Mouse (Mus musculus): Measurements from ENCODE around the gene Arhgef10l.
A peak's percentile ranks its signal among the peaks of the same experiment; 100 is the strongest.

The Arhgef10l gene

DNA sequence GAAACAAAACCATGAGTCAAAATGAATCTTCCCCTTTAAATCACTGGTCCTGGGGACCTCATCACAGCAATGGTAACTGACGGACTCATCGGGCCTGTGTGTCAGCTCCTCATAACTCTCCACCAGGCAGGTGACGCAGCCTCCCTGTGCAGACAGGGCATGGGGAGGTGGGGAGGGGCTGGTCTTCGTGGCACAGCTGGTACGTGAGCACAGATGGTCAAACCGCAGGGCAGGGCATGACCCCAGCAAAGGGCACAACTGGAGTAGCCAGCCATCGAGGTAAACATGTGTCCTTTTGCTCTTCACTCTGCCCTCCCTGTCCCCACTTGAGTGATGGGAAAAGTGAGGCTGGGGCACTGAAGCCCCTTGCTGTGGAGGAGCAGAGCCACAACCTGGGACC lies 59.0 kb downstream of the Arhgef10l start:
- DNase-seq (ENCODE audit: low spot score in 2 of 2): no peak

DNA sequence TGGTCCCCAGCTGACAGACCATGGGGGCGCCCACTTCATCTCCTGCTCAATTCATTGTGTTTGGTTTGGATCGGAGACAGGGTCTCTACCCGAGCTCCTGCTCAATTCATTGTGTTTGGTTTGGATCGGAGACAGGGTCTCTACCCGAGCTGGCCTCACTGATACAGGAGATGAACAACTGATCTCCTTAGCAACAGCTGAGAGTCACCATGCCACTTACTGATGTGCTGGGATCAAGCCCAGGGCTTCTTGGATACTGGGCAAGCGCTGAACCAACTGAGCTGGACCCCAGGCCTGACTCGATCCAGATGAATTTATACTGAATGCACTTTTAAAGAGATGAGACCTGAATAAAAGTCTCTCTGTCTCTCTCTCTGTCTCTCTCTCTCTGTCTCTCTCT lies 59.6 kb downstream of the Arhgef10l start:
- no peak for DNase-seq (ENCODE audit: low spot score in 2 of 2)

DNA sequence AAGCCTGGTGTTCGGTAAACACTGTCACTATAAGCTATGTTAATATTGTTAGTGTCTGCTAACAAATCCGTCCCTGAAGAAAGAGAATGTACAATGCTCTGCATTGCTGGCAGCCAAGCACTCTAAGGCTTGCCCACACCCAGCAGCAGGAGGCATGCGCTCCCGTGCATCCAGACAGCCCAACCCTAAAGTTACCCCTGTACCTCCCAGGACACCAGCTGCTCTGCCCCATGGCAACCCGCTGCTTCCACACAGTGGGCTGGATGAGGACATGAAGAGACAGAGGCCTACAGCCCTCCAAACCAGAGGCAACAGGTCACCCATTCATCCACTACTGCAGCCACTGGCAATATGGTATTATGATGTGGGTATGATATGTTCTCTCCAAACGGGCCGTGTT lies 60.0 kb downstream of the Arhgef10l start:
- DNase-seq (ENCODE audit: low spot score in 2 of 2): no peak

DNA sequence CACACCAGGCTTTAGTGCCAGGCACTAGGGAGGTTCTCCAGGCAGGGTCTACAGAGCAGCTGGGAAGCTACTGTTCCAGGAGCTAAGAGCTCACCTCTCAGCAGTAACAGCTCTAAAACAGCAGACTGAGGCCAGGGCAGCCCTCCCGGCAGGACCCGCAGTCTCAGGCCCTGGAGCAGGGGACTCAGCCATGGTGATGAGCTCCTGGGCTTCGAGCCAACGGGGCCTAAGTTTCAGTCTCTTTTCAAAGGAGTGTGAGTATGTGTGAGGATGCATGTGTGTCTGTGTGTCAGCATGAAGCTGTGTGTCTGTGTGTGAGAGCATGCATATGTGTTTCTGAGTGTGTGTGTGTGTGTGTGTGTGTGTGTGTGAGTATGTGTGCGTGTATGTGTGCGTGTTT lies 60.6 kb downstream of the Arhgef10l start:
- DNase-seq (ENCODE audit: low spot score in 2 of 2): no peak

DNA sequence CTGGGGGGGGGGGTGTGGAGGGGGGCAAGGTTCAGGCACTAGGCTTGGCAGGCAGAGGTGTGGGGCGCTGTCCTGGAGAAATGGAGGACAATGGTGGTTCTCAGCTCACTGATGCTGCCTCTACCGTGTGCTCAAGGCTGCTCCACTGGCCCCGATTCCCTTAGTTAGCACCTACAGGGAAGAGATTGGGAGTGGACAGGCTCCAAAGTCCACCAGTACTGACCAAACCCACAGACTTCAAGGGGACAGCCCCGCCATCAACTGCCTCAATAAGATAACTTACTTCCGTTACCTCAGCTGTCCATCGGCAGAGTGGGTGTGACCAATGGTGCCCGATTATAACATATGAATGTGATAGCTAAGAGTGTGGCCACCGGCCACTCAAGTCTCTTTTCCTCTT lies 61.3 kb downstream of the Arhgef10l start:
- DNase-seq (ENCODE audit: low spot score in 2 of 2): no peak

DNA sequence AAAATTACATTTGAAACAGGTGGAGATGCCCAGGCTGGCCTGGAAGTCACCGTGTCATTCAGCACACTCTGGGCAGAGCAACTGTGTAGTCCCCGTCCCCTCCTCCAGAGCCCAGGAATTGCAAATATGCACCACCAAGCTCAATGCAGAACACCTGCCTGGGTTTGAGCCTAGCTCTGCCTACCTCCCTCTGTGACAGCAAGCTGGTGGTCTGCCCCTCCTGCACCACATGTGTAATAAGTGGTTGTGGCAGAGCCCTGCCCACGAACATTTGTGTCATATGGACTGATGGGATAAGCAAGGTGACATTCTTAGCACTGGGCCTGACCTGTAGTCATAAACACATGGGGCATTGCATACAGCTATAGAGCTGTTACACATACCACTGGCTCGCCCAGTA lies 63.8 kb downstream of the Arhgef10l start:
- no peak for DNase-seq (ENCODE audit: low spot score in 2 of 2)

DNA sequence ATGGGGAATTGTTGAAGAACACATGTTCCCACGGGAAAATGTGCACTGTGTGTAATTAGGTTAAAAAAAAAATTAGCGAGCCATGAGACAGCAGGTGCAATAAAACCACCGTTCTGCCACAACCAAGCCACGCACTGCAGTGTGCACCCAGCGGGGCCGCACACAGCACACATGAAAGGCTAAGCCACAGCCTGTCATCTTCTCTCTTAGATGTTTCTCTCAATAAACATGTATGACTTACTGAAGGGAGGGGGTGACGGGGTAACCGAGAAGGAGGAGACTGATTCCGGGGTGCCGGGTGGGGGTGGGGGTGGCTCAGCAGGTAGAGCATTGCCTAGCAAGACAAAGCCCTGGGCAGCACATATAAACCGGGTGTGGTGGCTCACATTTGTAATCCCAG lies 64.7 kb downstream of the Arhgef10l start:
- DNase-seq (ENCODE audit: low spot score in 2 of 2): no peak

DNA sequence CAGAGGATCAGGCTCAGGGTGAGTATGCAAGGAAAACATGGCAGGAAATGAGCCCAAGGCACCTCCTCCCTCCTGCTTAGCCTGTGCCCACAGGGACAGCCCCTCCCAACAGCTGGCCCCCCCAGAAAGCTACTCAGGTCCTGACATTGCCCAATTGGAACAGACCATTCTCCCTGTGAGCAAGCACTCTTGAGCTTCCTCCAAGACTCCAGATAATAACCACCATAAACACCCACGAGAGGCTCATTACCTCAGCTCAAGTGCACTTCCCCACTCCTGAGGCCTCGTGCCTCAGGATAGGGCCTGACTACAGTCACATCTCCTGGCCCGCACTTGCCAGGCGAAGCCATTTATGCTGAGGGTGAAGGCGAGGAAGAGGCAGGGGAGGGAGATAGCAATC lies 67.0 kb downstream of the Arhgef10l start:
- DNase-seq (ENCODE audit: low spot score in 2 of 2): no peak

DNA sequence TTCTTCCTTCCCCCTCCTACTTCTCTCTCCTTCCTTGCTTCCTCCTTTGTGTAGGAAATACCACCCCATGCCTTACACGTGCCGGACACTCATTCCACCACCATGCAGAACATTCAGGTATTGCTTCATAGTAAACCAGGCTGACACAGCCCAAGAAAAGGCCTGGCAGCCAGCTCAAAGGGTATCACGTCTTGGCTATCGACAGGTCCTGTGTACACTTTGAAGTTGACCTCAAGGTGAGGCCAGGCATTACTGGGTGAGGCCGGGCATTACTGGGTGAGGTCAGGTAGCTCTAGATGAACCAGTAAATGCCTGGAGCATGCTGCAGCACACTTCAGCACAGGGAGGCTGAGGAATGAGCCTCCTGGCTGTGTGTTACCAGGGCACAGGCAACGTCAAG lies 67.9 kb downstream of the Arhgef10l start:
- DNase-seq (ENCODE audit: low spot score in 2 of 2): peak in 1 of 2 experiments; percentile 48

DNA sequence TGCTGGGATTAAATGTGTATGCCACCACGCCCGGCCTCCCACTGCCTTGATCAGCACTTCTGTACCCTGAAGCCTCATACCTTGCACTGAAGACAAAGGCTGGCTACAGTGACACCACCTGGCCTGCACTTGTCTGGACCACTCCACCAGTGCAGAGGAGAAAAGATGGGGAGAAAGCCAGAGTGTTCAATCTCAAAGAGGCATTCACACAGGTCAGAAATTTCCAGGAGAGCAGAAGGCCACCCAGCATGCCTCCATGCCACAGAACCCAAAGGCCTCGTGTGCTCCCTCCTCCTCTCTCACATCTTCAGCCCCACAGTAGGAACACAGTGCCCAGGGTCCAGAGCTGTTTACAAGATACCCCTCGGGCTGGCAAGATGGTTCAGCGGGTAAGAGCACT lies 68.4 kb downstream of the Arhgef10l start:
- DNase-seq (ENCODE audit: low spot score in 2 of 2): no peak

DNA sequence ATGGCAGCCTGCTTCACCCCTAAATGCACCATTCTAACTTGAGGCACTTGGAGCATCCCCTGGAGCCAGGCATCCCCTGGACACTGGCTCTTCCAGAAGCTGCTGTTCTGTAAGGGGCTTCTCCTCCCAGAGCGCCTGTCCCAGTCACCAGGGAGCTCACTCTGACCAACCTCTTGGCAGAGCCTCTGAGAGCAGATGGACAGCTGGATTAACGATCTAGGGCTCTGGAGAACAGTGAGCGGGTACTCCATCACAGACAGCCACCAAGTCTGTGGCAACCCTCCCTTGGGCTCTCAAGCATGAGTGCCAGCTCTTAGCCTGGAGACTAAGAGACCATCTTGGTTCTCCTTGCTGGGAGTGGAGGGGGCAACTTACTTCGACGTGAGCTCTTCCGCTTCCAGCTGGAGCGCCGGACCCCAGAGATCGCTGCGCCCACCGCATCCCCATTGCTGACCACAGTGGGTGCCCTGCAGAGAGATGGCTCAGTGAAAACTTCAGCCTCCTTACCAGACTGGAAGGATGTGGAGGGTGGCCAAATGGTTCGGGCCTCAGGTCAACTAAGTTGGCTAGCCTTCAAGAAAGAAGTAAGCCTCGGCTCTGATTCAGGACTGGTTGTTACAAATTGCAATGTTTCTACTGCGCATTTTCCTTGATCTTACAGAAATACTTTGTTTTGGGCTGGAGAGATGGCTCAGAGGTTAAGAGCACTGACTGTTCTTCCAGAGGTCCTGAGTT lies 71.9 kb downstream of the Arhgef10l start:
- no peak for DNase-seq (ENCODE audit: low spot score in 2 of 2)

DNA sequence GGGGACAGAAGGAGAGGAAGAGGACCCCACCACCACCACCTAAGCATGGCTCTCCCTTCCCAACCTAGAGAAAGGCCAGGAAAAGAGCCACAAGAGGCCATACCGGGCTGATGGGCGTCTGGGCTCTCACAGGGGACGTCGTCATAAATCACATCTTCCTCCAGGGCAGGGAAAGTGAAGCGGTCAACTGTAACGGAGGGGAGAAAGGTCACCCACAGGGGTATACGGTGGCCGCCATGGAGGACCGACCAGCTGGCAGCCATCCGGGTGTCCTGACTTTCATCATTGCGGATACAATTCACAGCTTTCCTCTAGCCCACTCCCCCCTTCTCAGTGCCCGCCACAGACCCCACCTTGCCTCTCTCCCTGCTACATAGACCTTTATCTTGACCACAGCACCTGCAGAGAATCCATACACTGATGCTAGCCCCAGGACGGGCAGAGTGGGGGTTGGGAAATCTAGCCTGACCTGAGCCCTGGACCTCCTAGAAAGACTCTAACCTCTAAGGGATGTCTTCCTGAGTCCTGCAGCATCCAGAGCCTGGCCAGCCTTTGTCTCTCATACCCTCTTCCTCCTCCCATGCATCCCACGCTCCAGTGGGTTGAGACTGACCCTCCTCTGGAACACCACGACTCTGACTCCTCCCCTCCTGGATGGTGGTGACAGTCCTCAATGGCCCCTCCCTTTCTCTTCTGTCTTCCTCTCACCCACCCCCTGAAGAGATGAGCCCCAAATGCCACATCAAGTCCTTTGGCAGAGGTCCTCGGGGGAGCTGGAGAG lies 72.6 kb downstream of the Arhgef10l start:
- DNase-seq (ENCODE audit: low spot score in 2 of 2): no peak

DNA sequence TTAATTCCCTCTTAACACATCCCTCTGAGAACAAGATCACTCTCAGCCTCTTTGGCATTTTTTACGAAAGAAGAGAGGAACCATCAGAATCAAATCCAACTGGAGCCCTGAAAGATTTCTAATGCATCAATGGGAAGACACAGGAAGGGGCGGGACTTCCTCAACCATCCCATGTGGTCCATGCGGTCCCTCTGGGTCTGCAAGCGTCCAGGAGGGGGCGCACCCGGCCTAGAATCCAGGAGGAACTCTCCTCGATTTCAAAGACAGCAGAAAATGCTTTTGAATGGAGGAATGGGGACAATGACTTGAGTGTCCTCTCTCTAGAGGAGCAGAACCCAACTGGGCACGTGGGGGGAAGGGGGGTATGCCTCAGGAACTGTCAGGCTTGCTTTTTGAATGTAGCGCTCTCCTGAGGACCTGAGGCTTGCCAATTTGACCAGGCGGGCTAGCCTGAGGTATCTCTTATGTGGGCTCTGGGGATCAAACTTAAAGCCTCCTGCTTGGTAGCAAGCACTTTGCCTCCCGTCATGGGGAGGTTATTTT lies 73.5 kb downstream of the Arhgef10l start:
- peak; percentile 62 to 64 for DNase-seq (ENCODE audit: low spot score in 2 of 2)

DNA sequence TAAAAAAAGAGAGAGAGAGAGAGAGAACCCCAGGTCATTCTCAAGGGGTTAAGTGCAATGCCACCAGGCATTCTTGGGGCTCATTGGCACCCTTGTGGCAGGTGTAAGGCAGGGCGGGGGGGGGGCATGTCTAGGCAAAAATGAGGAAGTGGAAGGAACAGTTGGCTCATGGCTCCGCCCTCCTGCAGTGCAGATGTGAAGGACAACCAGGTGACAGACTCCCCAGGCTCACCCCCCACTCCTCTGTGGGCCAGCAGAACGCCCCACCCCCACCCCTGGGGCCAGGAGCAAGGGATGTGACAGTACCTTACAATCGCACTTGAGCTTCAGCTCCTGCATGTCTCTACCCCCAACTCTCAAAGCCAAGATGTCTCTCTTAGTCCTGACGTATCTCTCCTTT lies 79.3 kb downstream of the Arhgef10l start:
- no peak for DNase-seq (ENCODE audit: low spot score in 2 of 2)

DNA sequence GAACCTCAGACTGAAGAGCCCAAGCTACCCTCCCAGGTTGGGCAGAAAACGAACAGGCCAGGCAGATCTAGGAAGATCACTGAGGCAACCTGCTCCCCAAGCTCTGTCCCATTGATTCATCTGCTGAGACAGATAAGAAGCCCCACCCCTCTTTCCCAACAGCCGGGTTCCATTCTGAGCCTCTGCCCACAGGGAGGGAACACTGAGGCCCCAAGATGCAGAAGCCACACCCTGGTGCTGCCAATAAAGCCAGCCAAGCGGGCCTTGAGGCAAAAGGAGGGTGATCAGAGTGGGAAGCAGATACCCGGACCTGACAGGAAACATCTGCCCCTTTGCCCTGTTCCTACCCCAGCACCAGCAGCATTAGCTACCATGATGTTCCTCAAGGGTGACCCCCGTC lies 81.6 kb downstream of the Arhgef10l start:
- DNase-seq (ENCODE audit: low spot score in 2 of 2): no peak

DNA sequence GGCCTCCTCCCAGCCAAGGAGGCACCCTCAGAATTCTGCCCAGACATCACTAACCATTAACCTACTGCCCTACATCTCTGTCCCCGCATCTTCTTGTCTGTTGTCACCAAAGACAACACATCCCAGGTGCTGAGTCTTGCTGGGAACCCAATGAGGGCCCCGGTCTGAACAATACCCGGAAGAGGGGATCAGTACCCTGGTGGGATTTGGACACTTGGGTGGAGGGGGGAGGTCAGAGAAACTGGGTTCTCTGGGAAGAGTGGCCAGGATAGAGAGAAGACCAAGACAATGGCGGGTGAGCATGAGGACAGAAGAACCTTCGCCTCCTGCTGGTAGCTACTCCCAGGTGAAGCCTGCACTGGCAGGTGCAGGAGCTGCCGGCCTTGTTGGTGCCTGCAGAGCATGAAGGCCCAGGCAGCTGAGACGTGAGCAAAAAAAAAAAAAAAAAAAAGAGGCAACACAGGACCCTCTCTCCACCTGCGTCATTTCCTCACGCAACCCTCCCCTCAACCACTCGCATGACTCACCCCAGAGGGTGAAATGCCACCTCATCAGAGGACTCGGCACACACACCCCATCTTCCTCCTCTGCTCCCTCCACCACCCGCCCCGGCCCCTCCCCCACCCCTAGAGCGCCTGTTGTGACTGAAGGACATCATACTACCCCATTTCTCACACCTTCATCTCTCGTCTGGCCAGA lies 83.3 kb downstream of the Arhgef10l start:
- DNase-seq (ENCODE audit: low spot score in 2 of 2): no peak

DNA sequence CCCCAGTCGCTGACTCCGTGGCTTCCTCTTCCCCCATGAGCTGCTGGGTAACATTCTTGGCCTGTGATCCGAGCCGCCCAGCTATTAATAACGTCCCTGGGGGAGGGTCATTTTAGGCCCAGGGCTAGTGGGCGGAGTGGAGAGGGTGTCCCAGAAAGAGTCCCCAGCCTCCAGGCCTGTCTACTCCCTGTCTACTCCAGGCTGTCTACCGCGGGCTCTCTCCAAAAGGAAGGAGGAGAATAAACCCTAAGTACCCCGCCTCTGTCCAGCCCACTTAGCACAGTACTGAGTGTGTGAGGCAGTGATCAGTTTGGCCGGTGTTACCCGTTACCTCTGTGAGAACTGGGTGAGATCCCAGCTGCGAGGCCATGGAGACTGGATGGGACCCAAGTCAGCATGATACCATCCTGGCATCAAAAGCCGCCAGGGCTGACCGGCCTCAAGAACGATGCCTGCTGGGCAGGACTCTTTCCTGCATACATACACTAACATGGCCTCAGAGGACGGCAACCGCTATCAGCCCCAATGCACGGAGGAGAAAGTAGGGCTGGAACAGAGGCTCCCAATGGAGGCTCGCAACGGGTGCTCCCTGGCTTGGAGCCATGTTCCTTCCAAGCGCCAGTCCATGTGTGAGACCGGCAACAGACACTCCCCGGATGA lies 84.0 kb downstream of the Arhgef10l start:
- no peak for DNase-seq (ENCODE audit: low spot score in 2 of 2)

DNA sequence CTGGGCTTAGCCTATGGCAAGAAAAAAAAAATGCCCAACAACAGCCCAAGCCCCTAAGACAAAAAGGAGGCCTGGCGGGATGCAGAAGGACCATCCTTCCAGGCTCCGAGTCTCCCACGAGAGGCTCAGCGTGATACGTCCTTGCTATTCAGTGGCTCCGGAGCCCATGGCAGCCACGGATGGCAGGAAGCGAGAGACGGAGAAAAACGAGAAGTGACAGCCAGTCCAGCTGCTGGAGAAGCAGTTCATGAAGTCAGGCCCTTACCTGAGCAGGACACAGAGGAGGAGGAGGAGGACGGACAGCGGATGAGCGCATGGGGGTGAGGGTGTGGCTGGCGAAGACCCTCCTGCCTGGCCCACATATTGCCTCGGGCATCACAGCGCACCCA lies 84.5 kb downstream of the Arhgef10l start:
- no peak for DNase-seq (ENCODE audit: low spot score in 2 of 2)

DNA sequence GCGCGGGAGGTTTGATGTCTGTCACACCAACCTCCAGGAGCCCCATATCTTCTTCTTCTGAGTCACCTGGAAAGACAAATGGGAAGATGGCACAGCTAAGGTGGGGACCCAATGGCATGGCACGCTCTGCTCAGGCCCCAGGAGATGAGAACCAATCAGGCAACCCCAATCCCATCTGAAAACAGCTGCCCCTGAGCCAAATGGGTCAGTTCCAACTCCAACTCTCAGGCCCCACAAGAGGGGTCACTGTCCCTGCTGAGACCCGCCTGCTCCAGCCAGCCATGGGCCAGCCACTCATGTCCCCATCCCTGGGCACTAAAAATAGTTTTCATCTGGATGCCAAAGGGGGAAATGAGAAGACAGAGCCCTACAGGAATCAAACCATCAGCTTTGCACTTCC lies 84.9 kb downstream of the Arhgef10l start:
- no peak for DNase-seq (ENCODE audit: low spot score in 2 of 2)

DNA sequence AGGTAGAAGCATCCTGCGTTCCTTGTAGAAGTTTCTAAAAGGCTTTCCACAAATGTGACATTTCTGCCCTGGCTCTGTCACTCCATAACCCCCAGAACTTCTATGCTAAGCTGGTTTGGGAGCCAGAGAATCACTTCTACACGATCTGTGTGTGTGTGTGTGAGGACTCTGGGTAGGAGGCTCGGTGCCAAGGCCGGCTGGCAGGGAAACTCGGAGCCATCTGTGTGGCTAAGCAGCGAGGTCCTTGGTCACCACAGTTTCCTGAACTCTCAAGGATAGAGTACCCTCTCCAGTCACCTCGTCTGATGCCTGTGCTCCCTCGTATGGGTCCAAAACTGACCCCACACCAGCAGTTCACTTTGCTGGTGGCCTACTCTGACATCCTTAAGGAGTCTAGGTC lies 86.2 kb downstream of the Arhgef10l start:
- no peak for DNase-seq (ENCODE audit: low spot score in 2 of 2)

DNA sequence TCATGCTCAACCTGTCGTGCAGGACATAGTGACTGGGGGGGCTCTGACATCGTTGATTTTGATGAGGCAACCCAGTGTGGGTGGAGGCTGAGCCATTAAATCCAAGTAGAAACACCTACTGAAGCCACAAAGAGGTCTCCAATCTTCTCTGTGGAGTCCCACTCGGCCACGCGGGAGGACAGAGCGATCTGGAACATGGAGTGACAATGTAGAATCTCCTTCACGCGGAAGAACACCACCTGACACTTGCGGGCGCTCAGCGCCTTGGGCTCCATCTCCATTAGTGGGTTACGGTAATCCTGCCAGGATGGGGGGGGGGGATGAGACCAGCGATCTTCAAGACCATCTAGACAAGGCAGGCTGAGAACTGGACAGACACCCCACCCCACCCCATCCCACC lies 86.7 kb downstream of the Arhgef10l start:
- no peak for DNase-seq (ENCODE audit: low spot score in 2 of 2)

DNA sequence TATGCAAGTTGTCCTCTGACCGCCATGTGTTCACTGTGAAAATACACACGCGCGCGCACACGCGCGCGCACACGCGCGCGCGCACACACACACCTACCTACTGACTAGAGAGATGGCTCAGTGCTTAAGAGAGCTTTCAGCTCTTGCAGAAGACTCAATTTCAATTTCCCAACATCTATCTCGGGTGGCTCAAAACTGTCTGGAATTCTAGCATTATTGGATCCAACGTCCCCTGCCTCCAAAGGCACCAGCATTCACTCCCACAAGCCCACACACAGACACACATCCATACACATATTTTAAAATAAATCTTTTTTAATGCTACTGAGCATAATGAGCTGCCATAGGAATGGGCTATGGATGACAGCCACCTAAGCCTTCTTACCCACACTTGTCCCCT lies 89.2 kb downstream of the Arhgef10l start:
- no peak for DNase-seq (ENCODE audit: low spot score in 2 of 2)
